Mouse (Mus musculus) embryo, embryonic 10.5 days (tissue): ENCODE measurements around the gene L3mbtl1.

Source experiments
- DNase-seq: peaks from one replicate; pipeline ENCODE4 v3.0.0-alpha.2; 2015; ENCODE audit warnings: low spot score

The L3mbtl1 gene

GRCm38 (mm10) chr2:162943931-162944330 lies 659 bp downstream of the L3mbtl1 start:
- no peak for DNase-seq

- DNase-seq: no peak
Measured at GRCm38 (mm10) chr2:162946964-162947363, 3.7 kb downstream of the L3mbtl1 start.

DNA sequence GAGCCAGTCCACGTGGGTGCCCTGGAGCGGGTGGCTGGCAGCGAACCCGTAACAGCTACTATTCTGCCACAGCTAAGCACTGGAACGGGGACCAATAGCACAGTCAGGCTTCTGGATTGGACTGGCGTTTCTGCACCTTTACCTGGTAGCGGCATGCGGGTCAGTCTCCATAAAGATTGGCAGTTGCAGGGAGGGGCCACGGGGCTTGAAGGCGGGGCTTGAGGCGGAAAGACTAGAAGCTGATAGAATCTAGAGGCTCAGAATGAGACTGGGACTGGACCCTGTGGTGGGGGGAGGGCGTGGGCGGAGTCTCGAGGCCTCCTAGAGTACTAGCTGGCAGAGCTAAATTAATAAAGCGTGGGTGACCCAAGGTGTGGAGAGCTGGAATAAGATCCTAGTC lies 4.5 kb downstream of the L3mbtl1 start:
- peak; percentile 33 for DNase-seq

GRCm38 (mm10) chr2:162948221-162948620 lies 4.9 kb downstream of the L3mbtl1 start:
- DNase-seq: no peak

GRCm38 (mm10) chr2:162950776-162951175 lies 7.5 kb downstream of the L3mbtl1 start:
- no peak for DNase-seq

- no peak for DNase-seq
Measured at GRCm38 (mm10) chr2:162956843-162957242, 13.6 kb downstream of the L3mbtl1 start.

DNA sequence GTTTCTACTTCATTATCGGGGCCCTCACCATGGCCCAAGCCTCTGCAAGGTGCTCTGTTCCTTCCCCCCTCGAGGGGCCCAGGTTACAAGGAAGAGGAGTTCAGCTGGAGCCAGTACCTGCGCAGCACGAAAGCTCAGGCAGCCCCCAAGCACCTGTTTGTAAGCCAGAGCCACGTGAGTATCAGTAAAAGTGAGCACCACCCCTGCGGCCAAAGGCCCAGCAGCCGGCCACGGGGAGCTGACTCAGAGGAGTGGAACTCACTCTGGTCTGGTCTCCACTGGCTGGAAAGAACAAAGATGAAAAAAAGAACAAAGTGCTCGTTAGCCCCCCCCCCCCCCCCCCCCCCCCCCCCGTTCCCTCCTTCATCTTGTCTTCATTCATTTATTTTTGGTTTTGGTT lies 18.0 kb downstream of the L3mbtl1 start:
- no peak for DNase-seq

GRCm38 (mm10) chr2:162966734-162967133 lies 23.5 kb downstream of the L3mbtl1 start:
- DNase-seq: no peak

DNA sequence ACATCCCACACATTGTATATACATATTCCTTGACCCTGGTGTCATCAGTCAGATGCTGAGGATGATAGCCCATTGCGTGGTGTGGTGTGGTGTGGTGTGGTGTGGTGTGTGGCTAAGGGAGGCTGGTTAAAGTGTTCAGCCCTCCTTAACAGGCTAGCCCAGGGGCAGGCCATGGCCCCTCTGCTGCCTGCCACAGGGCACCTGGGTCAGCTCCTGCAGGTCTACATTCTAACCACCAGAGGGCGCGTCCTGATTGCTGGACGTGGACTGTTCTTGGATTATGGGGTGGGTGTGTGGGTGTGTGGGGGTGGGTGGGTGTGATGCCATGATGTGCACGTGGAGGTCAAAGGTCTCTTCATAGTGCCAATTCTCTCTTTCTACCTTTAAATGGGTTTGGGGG lies 25.1 kb downstream of the L3mbtl1 start:
- peak; percentile 75 for DNase-seq

- no peak for DNase-seq
Measured at GRCm38 (mm10) chr2:162969101-162969500, 25.8 kb downstream of the L3mbtl1 start.

GRCm38 (mm10) chr2:162970896-162971295 lies 27.6 kb downstream of the L3mbtl1 start:
- DNase-seq: no peak

- DNase-seq: peak; percentile 38
Measured at GRCm38 (mm10) chr2:162972752-162973151, 29.5 kb downstream of the L3mbtl1 start.

- DNase-seq: no peak
Measured at GRCm38 (mm10) chr2:162973206-162973605, 29.9 kb downstream of the L3mbtl1 start.

GRCm38 (mm10) chr2:162973637-162974036 lies 30.4 kb downstream of the L3mbtl1 start:
- DNase-seq: peak; percentile 55

GRCm38 (mm10) chr2:162975157-162975775 lies 32.0 kb downstream of the L3mbtl1 start:
- no peak for DNase-seq

- no peak for DNase-seq
Measured at GRCm38 (mm10) chr2:162976001-162976400, 32.7 kb downstream of the L3mbtl1 start.

- DNase-seq: no peak
Measured at GRCm38 (mm10) chr2:162984381-162984780, 41.1 kb downstream of the L3mbtl1 start.

DNA sequence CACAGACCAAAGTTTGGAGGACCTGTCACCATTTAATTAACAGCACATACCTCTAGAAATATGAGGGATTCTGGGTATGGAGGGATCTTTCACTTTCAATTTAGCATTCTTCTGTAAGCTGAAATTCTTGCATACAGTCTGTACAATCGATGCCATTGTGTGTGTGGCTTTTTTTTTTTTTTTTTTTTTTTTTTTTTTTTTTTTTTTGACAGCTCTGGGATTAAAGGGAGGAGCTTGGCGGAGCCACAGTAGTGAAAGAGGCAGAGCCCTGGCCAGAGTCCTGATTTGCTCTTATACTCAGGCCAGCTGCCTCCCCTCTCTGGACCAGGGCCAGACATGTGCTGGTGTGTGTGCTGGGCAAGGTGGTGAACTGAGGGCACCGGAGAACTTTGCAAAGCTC lies 42.7 kb downstream of the L3mbtl1 start:
- DNase-seq: no peak

DNA sequence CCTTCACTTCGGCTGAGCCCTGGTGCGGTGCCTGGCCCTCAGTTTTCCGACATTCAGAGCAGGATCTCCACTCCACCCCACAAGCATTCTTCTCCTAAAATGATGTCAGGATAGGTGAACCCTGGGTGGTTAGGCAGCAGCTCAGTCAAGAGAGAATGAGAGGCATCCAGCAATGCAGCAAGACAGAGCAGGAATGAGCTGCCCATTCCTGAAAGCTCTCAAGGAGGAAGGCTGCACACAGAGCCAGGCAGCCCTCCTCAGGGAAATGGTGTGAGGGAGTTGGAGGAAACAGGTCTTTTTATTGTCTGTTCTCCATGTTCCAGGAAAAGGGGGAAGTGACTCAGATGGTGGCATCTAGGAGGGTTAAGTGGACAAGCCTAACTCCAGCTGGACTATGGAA lies 43.5 kb downstream of the L3mbtl1 start:
- no peak for DNase-seq

DNA sequence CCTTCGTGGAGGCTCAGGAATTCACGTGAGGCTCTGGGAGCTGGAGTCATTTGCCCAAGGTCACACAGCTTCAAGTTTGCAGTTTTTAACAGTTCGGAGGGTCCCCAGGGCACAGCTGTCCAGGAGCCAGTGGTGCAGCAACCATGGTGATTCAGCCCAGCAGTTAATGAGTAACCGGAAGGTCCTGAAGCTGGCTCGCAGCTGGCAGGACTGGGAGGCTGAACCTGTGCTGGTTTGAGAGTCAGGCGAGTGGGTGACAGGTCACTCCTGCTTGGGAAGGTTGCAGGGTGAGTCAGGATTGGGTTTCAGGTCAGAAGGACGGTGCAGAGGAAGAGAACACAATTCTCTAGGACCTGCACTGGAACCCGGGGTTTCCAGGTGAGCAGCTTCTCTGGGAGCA lies 43.9 kb downstream of the L3mbtl1 start, which contains the start of gene Sgk2:
Sgk2 (plus strand) TSS at position 113 of the 400 bp plus-strand sequence.
- no peak for DNase-seq

DNA sequence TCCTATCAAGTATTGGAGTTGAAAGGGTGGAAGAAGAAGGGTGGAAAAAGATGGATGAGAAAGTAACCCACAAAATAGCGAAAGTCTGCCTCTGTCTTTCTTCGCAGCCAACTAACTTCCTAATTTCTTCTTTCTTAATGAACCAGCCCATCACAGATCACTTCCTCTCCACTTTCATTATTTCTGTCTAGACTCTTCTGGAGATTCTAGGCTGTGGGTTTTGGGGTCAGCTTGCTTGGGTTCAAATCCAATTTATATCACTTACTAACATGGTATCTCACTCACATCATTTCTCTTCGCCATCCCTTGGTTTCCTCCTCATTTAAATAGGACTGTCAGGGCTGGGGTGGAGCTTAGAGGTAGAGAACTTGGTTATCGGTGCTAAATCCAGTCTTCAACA lies 45.0 kb downstream of the L3mbtl1 start:
- no peak for DNase-seq

DNA sequence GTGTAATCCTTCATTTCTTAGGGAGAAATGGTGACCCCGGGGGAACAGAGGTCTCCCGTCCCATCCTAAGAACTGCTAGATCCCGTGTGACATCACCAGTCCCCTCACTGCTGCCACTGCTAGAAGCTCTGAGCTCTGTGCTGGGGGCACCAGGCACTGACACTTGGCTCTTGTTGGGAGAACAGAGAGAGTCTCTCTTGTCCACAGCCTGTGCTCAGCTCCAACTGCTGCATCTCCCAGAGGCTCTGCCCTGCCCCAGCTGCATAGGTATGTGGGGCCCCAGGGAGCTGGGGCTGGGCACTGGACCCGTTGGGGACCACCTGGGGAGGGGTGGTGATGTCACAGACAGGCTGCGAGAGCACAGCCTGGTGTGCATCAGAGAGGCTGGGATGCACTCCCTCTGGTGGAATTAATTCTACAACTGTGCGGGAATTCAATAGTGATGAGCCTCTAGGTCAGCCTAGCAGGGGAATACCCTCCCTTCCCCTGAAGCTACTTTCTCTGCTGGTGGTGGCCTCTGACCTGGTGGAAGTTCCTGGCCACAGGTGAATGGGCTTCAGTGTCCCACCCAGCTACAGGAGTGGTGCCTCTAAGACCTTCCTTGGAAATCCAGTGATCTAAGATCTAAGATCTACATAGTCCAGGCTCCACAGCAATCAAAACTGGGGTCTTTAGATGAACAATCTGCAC lies 48.3 kb downstream of the L3mbtl1 start:
- no peak for DNase-seq

DNA sequence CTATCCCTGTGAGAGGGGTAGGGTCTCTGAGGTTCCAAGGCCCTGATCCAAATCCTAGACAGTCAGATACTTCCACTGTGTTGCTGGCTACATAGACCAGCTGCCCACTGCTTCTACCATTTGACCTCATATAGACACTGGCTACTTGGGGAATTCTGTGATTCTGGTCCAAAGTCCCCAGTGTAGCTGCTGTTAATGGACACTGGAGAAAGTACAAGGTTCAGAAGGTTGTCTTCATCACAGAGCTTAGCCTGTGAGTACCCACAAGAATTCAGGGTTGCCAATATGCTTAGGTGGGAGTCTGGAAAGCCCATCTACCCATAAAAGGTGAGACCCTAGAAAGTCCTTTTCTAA lies 48.8 kb downstream of the L3mbtl1 start:
- DNase-seq: no peak
